Mouse (Mus musculus) brown adipose tissue, adult 24 weeks (tissue): ENCODE data around the gene Smu1. TPM values are rescaled to one million over a fixed set of nuclear protein-coding genes. Genes with fewer than 3 reads are reported as not detected.
A peak's percentile ranks its signal among the peaks of the same experiment; 100 is the strongest.
"Not testable (repeated sequence)": the region's sequence is repeated elsewhere in the genome, so short reads cannot be mapped to it uniquely, and the experiment has no call there.

ENCODE experiments used
- H3K27ac ChIP-seq: fragments of 200-500 bp; replicated peaks from 2 replicates; pipeline ENCODE4 v1.5.1; 2012; ENCODE audit warnings: low read depth, mild to moderate bottlenecking, low read length
- H3K4me1 ChIP-seq: fragments of 200-500 bp; 2 replicates; pipeline ENCODE4 v1.6.1; 2012; ENCODE audit warnings: low read length, mixed read lengths; ENCODE audit not compliant: control insufficient read depth, insufficient read depth, insufficient read length
- H3K4me3 ChIP-seq: fragments of 200-500 bp; 2 replicates; pipeline ENCODE4 v1.5.1; 2012; ENCODE audit warnings: low read depth, mild to moderate bottlenecking, low read length, moderate library complexity; ENCODE audit not compliant: insufficient read depth
- polyA plus RNA-seq: library from polyadenylated mRNA; stranded (reverse); fragments of >200 nt; gene quantifications from 2 replicates; pipeline ENCODE4 v1.2.4, GENCODE M21; 2012; ENCODE audit not compliant: missing spikeins, insufficient read depth, insufficient read length

The Smu1 gene
- 35.8 and 42.9 TPM in 2 replicates for polyA plus RNA-seq

DNA sequence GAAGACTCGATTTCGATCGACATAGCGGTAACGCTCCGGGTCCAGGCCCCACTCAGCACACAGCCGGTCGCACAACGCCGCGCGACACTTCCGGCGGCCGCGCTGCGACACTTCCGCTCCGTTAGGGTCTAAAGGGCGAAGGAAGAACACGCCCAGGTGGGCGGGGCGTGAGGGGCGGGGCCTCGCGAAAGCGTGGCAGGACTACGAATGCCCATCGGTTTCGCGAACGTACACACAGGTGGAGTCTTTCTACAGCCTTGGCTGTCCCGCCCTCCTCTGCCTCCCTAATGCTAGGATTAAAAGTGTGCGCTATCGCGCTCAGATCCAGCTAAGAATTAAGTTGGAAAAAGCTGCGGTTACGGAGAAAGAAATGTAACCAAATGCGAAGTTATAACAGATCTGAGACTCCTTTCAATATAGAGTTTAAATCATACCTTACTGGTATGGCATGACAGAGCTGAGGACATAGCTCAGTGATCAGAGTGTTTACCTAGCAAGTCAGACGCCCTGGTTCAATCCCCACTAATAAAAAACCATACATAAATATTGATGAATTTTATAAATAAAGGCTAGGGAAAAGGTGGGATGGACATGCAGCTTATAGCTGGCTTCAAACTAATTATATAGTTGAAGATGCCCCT, at the start of gene Smu1:
Smu1 (minus strand) TSS at position 144 of the 641 bp plus-strand sequence.
- Histone ChIP-seq H3K4me3 (peak within 1 kb of the TSS; percentile 99), H3K27ac (peak within 1 kb of the TSS; percentile 87), H3K4me1 (no peaks in the 10 kb centered on the region)

DNA sequence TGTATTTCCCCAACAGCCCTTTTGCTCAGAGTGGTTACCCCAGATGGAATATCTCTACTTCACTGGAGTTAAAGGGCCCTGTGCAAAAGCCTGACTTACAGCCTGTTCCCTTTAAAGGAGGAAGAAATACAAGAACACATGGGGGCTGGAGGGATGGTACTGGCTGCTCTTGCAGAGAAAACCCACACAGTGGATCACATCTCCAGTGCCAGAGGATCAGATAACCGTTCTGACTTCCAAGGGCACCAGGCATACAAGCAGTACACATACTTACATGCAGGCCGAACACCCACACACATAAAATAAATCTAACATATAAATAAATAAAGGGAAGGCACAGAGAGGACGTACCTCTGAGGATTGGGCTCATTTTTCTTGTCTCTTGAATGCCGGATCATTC, 49.7 kb upstream of the Smu1 start:
- no peak overlapping the region for H3K4me3 ChIP-seq
- H3K27ac ChIP-seq, result no peak overlapping the region
- H3K4me1 ChIP-seq, result 0 out of 2 replicates have a peak, but pooled peaks cover 2% of the 10 kb centered on the region

- H3K4me3 ChIP-seq, result no peak overlapping the region
- H3K27ac ChIP-seq, result no peak overlapping the region
- H3K4me1 ChIP-seq, result peaks cover 12% of the 10 kb centered on the region; the same call in 1 of the 2 replicates
These were observed 47.7 kb upstream of the Smu1 start for GRCm38 (mm10) chr4:40805401-40805800.

DNA sequence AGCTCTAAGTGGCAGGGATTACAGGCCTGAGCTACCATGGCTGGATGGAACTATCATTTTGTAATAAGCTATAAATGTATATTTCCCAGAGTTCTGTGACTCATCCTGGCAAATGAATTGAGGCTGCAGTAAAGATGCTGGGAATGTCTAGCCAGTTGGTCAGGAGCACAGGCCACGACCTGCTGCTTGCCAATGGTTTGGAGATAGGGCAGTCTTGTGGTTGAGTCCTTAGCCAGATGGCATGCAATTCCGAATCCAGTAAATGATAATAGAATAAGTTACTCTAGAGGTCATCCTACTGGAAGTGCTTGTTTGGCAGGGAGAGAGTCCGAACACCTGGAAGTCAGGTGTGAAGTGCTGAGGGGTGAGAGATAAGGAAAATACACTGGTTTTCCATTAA, 45.1 kb upstream of the Smu1 start:
- Histone ChIP-seq H3K4me3 (no peak overlapping the region), H3K27ac (peak overlapping the region; percentile 94), H3K4me1 (peaks cover 19% of the 10 kb centered on the region; the same call in 1 of the 2 replicates)

- Histone ChIP-seq H3K27ac (peak overlapping the region; percentile 94), H3K4me3 (no peak overlapping the region), H3K4me1 (peaks cover 19% of the 10 kb centered on the region; the same call in 1 of the 2 replicates)
These were observed 44.2 kb upstream of the Smu1 start for GRCm38 (mm10) chr4:40801908-40802307.

DNA sequence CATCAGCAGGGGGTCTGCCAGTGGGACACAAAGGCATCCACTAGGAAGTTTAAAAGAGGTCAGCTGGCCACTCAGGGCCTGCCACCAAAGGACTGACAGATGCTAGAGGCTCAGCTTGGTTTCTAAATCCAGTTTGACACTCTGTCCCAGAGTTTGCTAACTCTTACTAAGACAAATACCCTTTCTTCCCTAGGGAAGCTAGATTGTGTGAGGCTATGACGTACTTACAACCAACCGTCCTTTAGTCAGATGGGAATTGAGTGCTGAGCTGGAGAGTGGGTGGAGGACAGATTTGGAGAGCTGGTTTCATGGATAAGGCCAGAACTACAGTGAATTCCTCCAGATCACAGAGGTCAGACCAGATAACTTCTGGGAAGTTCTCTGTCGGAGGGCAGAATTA, 43.1 kb upstream of the Smu1 start:
- H3K4me1 ChIP-seq, result peaks cover 19% of the 10 kb centered on the region; the same call in 1 of the 2 replicates
- H3K27ac ChIP-seq, result peak overlapping the region; percentile 94
- no peak overlapping the region for H3K4me3 ChIP-seq

DNA sequence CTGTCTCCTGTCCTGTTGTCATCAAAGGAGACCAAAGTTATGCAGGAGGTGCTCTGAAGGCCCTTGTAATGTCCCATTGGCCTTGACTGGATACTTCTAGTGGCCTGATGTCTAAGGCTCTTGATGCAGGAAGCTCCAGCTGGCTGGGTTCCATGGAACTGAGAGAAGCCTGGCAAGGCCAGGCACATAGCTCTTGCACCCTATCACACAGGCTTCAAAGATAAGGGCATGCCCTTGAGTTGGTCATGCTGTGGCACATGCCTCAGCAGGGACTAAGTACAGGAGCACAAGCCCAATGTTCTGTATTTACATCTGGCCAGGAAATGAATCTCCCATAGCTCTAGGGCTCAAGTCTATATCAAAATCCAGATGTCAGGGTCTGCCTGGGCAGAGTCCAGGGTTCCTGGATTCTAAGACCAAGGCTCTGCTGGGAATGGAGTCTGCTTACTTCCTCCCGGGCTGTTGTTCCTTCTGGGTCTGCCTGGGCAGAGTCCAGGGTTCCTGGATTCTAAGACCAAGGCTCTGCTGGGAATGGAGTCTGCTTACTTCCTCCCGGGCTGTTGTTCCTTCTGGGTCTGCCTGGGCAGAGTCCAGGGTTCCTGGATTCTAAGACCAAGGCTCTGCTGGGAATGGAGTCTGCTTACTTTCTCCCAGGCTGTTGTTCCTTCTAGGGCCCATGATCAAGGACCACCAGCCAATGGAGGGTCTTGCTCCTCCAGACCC, 41.3 kb upstream of the Smu1 start:
- peaks cover 19% of the 10 kb centered on the region; the same call in 1 of the 2 replicates for H3K4me1 ChIP-seq
- not testable (repeated sequence) for H3K4me3 ChIP-seq
- peak overlapping the region; percentile 70 for H3K27ac ChIP-seq

- no peak overlapping the region for H3K4me3 ChIP-seq
- H3K27ac ChIP-seq, result no peak overlapping the region
These were observed 38.0 kb upstream of the Smu1 start for GRCm38 (mm10) chr4:40795761-40796160.

GRCm38 (mm10) chr4:40794320-40794719, 36.6 kb upstream of the Smu1 start:
- H3K27ac ChIP-seq, result no peak overlapping the region
- H3K4me3 ChIP-seq, result no peak overlapping the region
- peaks cover 3% of the 10 kb centered on the region; the same call in 1 of the 2 replicates for H3K4me1 ChIP-seq

More at GRCm38 (mm10) chr4:40795761-40796160, 38.0 kb upstream of the Smu1 start:
- peaks cover 11% of the 10 kb centered on the region; the same call in 1 of the 2 replicates for H3K4me1 ChIP-seq

GRCm38 (mm10) chr4:40791176-40791575, 33.5 kb upstream of the Smu1 start:
- H3K27ac ChIP-seq, result no peak overlapping the region
- no peaks in the 10 kb centered on the region for H3K4me1 ChIP-seq
- H3K4me3 ChIP-seq, result no peak overlapping the region

GRCm38 (mm10) chr4:40786578-40786977, 28.9 kb upstream of the Smu1 start:
- Histone ChIP-seq H3K27ac (no peak overlapping the region), H3K4me1 (peaks cover 7% of the 10 kb centered on the region), H3K4me3 (no peak overlapping the region)

GRCm38 (mm10) chr4:40785620-40786166, 28.0 kb upstream of the Smu1 start:
- Histone ChIP-seq H3K27ac (no peak overlapping the region), H3K4me1 (peaks cover 13% of the 10 kb centered on the region), H3K4me3 (no peak overlapping the region)

DNA sequence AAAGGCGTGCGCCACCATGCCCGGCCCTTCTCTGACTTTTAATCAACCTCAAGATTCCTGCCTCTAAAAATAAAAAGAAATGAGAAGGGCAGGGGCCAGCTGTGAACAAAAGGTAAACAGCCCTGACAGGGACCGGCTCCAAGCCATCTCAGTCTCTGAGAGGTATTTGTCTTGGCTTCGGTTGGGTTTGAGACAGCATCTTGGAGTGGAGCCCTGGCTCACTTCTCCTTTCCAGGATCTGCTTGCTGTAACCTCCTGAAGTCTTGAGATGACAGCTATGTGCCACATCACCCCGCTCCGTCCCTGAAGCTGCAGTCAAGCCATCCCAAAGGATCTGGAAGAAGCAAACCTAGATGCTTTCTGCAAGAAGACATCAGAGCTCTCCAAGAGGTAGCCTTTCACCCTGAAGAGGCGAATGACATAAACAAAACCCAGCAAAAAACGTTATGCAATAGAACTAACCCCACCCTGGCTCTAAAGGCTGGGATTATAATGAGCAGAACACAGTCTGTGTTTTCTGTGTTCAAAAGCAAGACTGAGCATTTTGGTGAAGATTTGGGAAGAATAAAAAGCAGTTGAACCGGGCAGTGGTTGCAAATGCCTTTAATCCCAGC, 26.9 kb upstream of the Smu1 start:
- H3K27ac ChIP-seq, result no peak overlapping the region
- H3K4me1 ChIP-seq, result peaks cover 13% of the 10 kb centered on the region
- no peak overlapping the region for H3K4me3 ChIP-seq

DNA sequence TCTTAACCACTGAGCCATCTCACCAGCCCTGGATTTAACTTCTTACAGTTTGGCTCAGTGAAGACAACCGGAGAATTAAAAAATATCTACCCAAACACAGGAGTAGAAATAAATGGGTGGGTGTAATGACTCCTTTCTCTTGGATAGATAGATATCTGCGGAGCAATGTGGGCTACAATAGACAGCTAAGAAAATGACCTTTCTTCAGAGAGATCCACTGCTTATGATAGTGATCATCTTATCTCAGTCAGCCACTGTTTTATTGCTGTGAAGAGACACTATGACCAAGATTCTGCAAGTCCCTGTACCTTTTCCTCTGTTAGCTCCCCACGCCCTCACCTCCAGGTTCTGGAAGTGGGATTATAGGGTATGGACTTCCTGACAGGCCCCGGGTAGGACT, 25.3 kb upstream of the Smu1 start:
- Histone ChIP-seq H3K4me1 (peaks cover 13% of the 10 kb centered on the region), H3K27ac (no peak overlapping the region), H3K4me3 (no peak overlapping the region)
